ENCODE assay signal across 22 mouse cellular contexts in genomic region chr8:77055492-77056021, GRCm38 (mm10).
DNase-seq lines count a peak whose midpoint lies in the region; ATAC-seq and TF ChIP-seq lines count a peak whose summit lies in the region.
"Had no signal": no experiment of that assay in that cellular context is flagged by ENCODE, and none has a peak within 500 bp of the region (broad histone marks: within the 10 kb centered on the region; RNA-seq: fewer than 3 reads in every experiment).

No protein-coding gene starts in this region.

- no peaks in the 10 kb centered on the region for H3K36me3 ChIP-seq in midbrain, embryonic 11.5 days (ENCODE audit: control insufficient read depth, insufficient read depth, low read length)
- no peaks in the 10 kb centered on the region for H3K36me3 ChIP-seq in midbrain, postnatal 0 days (ENCODE audit: insufficient read depth, low read length)
- no peaks in the 10 kb centered on the region for H3K36me3 ChIP-seq in intestine, embryonic 16.5 days (ENCODE audit: control insufficient read depth, insufficient read depth, low read length)
- no peaks in the 10 kb centered on the region for H3K36me3 ChIP-seq in stomach, postnatal 0 days (ENCODE audit: control insufficient read depth, insufficient read depth, low read length)
- H3K36me3 ChIP-seq: embryonic facial prominence, embryonic 12.5 days; embryonic facial prominence, embryonic 15.5 days; forebrain, embryonic 15.5 days; heart, embryonic 12.5 days; heart, embryonic 15.5 days; hindbrain, embryonic 10.5 days; hindbrain, embryonic 15.5 days had no signal

- H3K27ac ChIP-seq in midbrain, embryonic 11.5 days (ENCODE audit: low read depth, low read length) = no peak overlapping the region
- H3K27ac ChIP-seq in midbrain, postnatal 0 days (ENCODE audit: low read depth, low read length) = no peak overlapping the region
- H3K27ac ChIP-seq in intestine, embryonic 16.5 days (ENCODE audit: low read length) = no peak overlapping the region
- H3K27ac ChIP-seq in stomach, postnatal 0 days (replicated peaks) = no peak overlapping the region
- H3K27ac ChIP-seq: embryonic facial prominence, embryonic 12.5 days; embryonic facial prominence, embryonic 15.5 days; forebrain, embryonic 15.5 days; heart, embryonic 15.5 days; hindbrain, embryonic 10.5 days; hindbrain, embryonic 15.5 days had no signal

- H3K9ac ChIP-seq in midbrain, embryonic 11.5 days (ENCODE audit: low read length) = no peak overlapping the region
- no peak overlapping the region for H3K9ac ChIP-seq in midbrain, postnatal 0 days (replicated peaks; ENCODE audit: low read length, poor library complexity, severe bottlenecking)
- no peak overlapping the region for H3K9ac ChIP-seq in intestine, embryonic 16.5 days (ENCODE audit: low read depth, low read length)
- no peak overlapping the region for H3K9ac ChIP-seq in stomach, postnatal 0 days (ENCODE audit: low read length)
- H3K9ac ChIP-seq: embryonic facial prominence, embryonic 12.5 days; embryonic facial prominence, embryonic 15.5 days; forebrain, embryonic 15.5 days; heart, embryonic 12.5 days; heart, embryonic 15.5 days; hindbrain, embryonic 15.5 days had no signal

- H3K4me2 ChIP-seq in midbrain, embryonic 11.5 days = no peak overlapping the region
- no peak overlapping the region for H3K4me2 ChIP-seq in midbrain, postnatal 0 days (ENCODE audit: low read depth, low read length, poor library complexity, severe bottlenecking)
- H3K4me2 ChIP-seq in intestine, embryonic 16.5 days (ENCODE audit: low read depth, low read length) = no peak overlapping the region
- H3K4me2 ChIP-seq in stomach, postnatal 0 days (replicated peaks; ENCODE audit: low read depth) = no peak overlapping the region
- H3K4me2 ChIP-seq: embryonic facial prominence, embryonic 12.5 days; embryonic facial prominence, embryonic 15.5 days; forebrain, embryonic 15.5 days; heart, embryonic 12.5 days; heart, embryonic 15.5 days; hindbrain, embryonic 15.5 days had no signal

- H3K9me3 ChIP-seq in midbrain, embryonic 11.5 days (ENCODE audit: control insufficient read depth, low read length) = no peaks in the 10 kb centered on the region
- no peaks in the 10 kb centered on the region for H3K9me3 ChIP-seq in midbrain, postnatal 0 days (ENCODE audit: low read length)
- H3K9me3 ChIP-seq in intestine, embryonic 16.5 days (ENCODE audit: control insufficient read depth, low read length) = no peaks in the 10 kb centered on the region
- no peaks in the 10 kb centered on the region for H3K9me3 ChIP-seq in stomach, postnatal 0 days (ENCODE audit: control insufficient read depth, low read length)
- H3K9me3 ChIP-seq: embryonic facial prominence, embryonic 12.5 days; embryonic facial prominence, embryonic 15.5 days; forebrain, embryonic 15.5 days; heart, embryonic 12.5 days; heart, embryonic 15.5 days; hindbrain, embryonic 10.5 days; hindbrain, embryonic 15.5 days had no signal

- no peaks in the 10 kb centered on the region for H3K4me1 ChIP-seq in midbrain, embryonic 11.5 days (ENCODE audit: control insufficient read depth, insufficient read depth, low read length)
- no peaks in the 10 kb centered on the region for H3K4me1 ChIP-seq in midbrain, postnatal 0 days (ENCODE audit: insufficient read depth, low read length)
- no peaks in the 10 kb centered on the region for H3K4me1 ChIP-seq in intestine, embryonic 16.5 days (ENCODE audit: control insufficient read depth, insufficient read depth, low read length)
- H3K4me1 ChIP-seq in stomach, postnatal 0 days (replicated peaks; ENCODE audit: control insufficient read depth, insufficient read depth) = no peaks in the 10 kb centered on the region
- H3K4me1 ChIP-seq: embryonic facial prominence, embryonic 12.5 days; embryonic facial prominence, embryonic 15.5 days; heart, embryonic 12.5 days; heart, embryonic 15.5 days; hindbrain, embryonic 10.5 days; hindbrain, embryonic 15.5 days had no signal

- TF ChIP-seq EP300 in stomach, postnatal 0 days (optimal IDR thresholded peaks at IDR 0.05) = no peak

- no peak for ATAC-seq in midbrain, embryonic 11.5 days (ENCODE audit: low FRiP score)
- no peak for ATAC-seq in midbrain, postnatal 0 days (ENCODE audit: low FRiP score)
- peak; percentile 65 for ATAC-seq in intestine, embryonic 16.5 days
- ATAC-seq in stomach, postnatal 0 days (ENCODE audit: low FRiP score, low TSS enrichment) = peak; percentile 72
- ATAC-seq: activated CD4-positive, CD25-positive, alpha-beta regulatory T cell, adult 4 months; forebrain, embryonic 15.5 days had no signal

- H3K27me3 ChIP-seq in midbrain, embryonic 11.5 days (ENCODE audit: control insufficient read depth, insufficient read depth, low read length) = no peaks in the 10 kb centered on the region
- no peaks in the 10 kb centered on the region for H3K27me3 ChIP-seq in midbrain, postnatal 0 days (ENCODE audit: insufficient read depth, low read length)
- no peaks in the 10 kb centered on the region for H3K27me3 ChIP-seq in intestine, embryonic 16.5 days (replicated peaks; ENCODE audit: control insufficient read depth, insufficient read depth, low read length)
- H3K27me3 ChIP-seq in stomach, postnatal 0 days (ENCODE audit: control insufficient read depth, insufficient read depth, low read length) = no peaks in the 10 kb centered on the region
- H3K27me3 ChIP-seq: embryonic facial prominence, embryonic 12.5 days; embryonic facial prominence, embryonic 15.5 days; forebrain, embryonic 15.5 days; heart, embryonic 12.5 days; heart, embryonic 15.5 days; hindbrain, embryonic 15.5 days had no signal

- DNase-seq in midbrain, embryonic 11.5 days (ENCODE audit: low spot score, missing footprints) = peak; percentile 47
- DNase-seq in midbrain, postnatal 0 days (ENCODE audit: low spot score) = no peak
- DNase-seq in stomach, postnatal 0 days (ENCODE audit: low spot score) = no peak
- DNase-seq in embryo, embryonic 10 days (ENCODE audit: low spot score) = no peak
- DNase-seq in layer of hippocampus, postnatal 25 days (ENCODE audit: extremely low spot score in 1 of 2, low spot score in 1 of 2) = no peak
- DNase-seq: adrenal gland, adult 8-10 months; adrenal gland, postnatal 36 days; cerebellum, adult 18-20 months; cerebellum, adult 9-10 months; cerebellum, postnatal 14 days; gastrocnemius, postnatal 25 days; heart, postnatal 10 days; heart, postnatal 36 days had no signal

- TF ChIP-seq CTCF in midbrain, postnatal 0 days (IDR thresholded peaks at IDR 0.05) = no peak
- TF ChIP-seq CTCF in stomach, postnatal 0 days (IDR thresholded peaks at IDR 0.05; ENCODE audit: low read depth) = no peak

- 97% methylated on average over 3 of the region's 3 CpGs for WGBS in midbrain, embryonic 11.5 days
- 96% methylated on average over 3 of the region's 3 CpGs for WGBS in midbrain, postnatal 0 days
- WGBS in intestine, embryonic 16.5 days = 85% methylated on average over 3 of the region's 3 CpGs
- 88% methylated on average over 3 of the region's 3 CpGs for WGBS in stomach, postnatal 0 days

- H3K4me3 ChIP-seq in midbrain, embryonic 11.5 days (ENCODE audit: low read depth, low read length) = no peak overlapping the region
- H3K4me3 ChIP-seq in midbrain, postnatal 0 days (ENCODE audit: low read depth, low read length) = no peak overlapping the region
- no peak overlapping the region for H3K4me3 ChIP-seq in intestine, embryonic 16.5 days (ENCODE audit: low read length)
- no peak overlapping the region for H3K4me3 ChIP-seq in stomach, postnatal 0 days (ENCODE audit: low read depth, low read length)
- H3K4me3 ChIP-seq: embryonic facial prominence, embryonic 12.5 days; embryonic facial prominence, embryonic 15.5 days; forebrain, embryonic 15.5 days; heart, embryonic 12.5 days; heart, embryonic 15.5 days; hindbrain, embryonic 10.5 days; hindbrain, embryonic 15.5 days had no signal

Comparison
In these comparisons a context has a peak if more than half of its experiments do, and no peak if none do; other contexts are left out.
1. ATAC-seq: peak in intestine, embryonic 16.5 days (single experiment) and stomach, postnatal 0 days (single experiment); none in midbrain, embryonic 11.5 days (single experiment) and midbrain, postnatal 0 days (single experiment).